Mouse (Mus musculus): ENCODE data around the gene Sh3pxd2a.

DNA sequence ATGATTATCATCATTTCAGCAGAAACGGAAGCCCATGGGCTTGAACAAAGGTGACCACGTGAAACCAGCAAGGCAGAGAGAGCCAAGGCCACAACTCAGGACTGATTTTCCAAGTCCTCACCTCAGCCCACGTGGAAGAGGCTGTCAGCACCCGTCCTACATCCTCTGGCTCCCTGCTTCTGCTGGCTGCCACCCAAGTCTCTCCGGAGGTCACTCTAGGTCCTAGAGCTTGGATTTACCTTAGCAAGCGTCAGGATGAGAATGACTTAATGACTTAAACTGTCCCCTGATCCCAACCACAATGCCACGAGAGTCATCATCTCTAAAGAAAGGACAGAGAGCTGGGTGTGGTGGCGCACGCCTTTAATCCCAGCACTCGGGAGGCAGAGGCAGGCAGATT lies 11.5 kb downstream of the Sh3pxd2a start:
- TF ChIP-seq POLR2A (IDR thresholded peaks at IDR 0.05; ENCODE audit: control insufficient read depth in 1 of 2, insufficient read depth in 1 of 2, low read depth in 1 of 2, low read length in 2 of 2, poor library complexity in 1 of 2) (no peak), UBTF (IDR thresholded peaks at IDR 0.05; ENCODE audit: borderline replicate concordance, insufficient read depth, low read depth, low read length) (no peak), EP300 (IDR thresholded peaks at IDR 0.05; ENCODE audit: low read depth in 1 of 2, low read length in 2 of 2) (no peak), GATA1 (IDR thresholded peaks at IDR 0.05; ENCODE audit: low read depth, low read length) (no peak), GABPA (IDR thresholded peaks at IDR 0.05; ENCODE audit: low read depth, low read length) (no peak), SMC3 (IDR thresholded peaks at IDR 0.05; ENCODE audit: low read depth, low read length) (no peak), NRF1 (IDR thresholded peaks at IDR 0.05; ENCODE audit: insufficient read depth, low read depth, low read length, poor library complexity, severe bottlenecking) (no peak), KAT2A (conservative IDR thresholded peaks at IDR 0.05; ENCODE audit: low read depth, low read length) (no peak), CTCF (IDR thresholded peaks at IDR 0.05 in 2 of 3, conservative IDR thresholded peaks at IDR 0.05 in 1 of 3; ENCODE audit: control insufficient read depth in 1 of 3, insufficient read depth in 1 of 3, low read depth in 2 of 3, low read length in 3 of 3, poor library complexity in 1 of 3, severe bottlenecking in 1 of 3) (no peak), CHD1 (IDR thresholded peaks at IDR 0.05; ENCODE audit: low read depth, low read length) (no peak), HCFC1 (IDR thresholded peaks at IDR 0.05; ENCODE audit: low read depth, low read length) (no peak), TBP (IDR thresholded peaks at IDR 0.05; ENCODE audit: low read depth, low read length) (no peak)
